Mouse (Mus musculus) liver, postnatal 0 days (tissue): Measurements from ENCODE around the gene Il12b. TPM values are rescaled to one million over a fixed set of nuclear protein-coding genes. Genes with fewer than 3 reads are reported as not detected.

Experiments
- ATAC-seq: fragments of 200-750 bp; cut with Nextera tagmentation; 2 replicates; pipeline ENCODE4 v1.8.0; 2017; ENCODE audit warnings: mild to moderate bottlenecking, moderate library complexity
- DNase-seq: peaks from one replicate; pipeline ENCODE4 v3.0.0-alpha.2; 2016
- H3K27ac ChIP-seq: fragments of 300-500 bp; sonication (generic); 2 replicates; pipeline ENCODE4 v1.5.1; 2014; ENCODE audit warnings: antibody characterized with exemption, moderate library complexity, mild to moderate bottlenecking, low read depth
- H3K27me3 ChIP-seq: fragments of 300-500 bp; sonication (generic); 2 replicates; pipeline ENCODE4 v1.6.1; 2014; ENCODE audit warnings: low read length, control low read depth, mixed read lengths; ENCODE audit not compliant: insufficient read depth
- H3K36me3 ChIP-seq: fragments of 300-500 bp; sonication (generic); replicated peaks from 2 replicates; pipeline ENCODE4 v1.6.1; 2014; ENCODE audit warnings: mild to moderate bottlenecking, control low read depth, low read length, moderate library complexity, mixed read lengths; ENCODE audit not compliant: insufficient read depth
- H3K4me1 ChIP-seq: fragments of 300-500 bp; sonication (generic); 2 replicates; pipeline ENCODE4 v1.6.1; 2014; ENCODE audit warnings: antibody characterized with exemption, mild to moderate bottlenecking, control low read depth; ENCODE audit not compliant: insufficient read depth
- H3K4me2 ChIP-seq: fragments of 300-500 bp; sonication (generic); 2 replicates; pipeline ENCODE4 v1.6.1; 2014; ENCODE audit warnings: low read depth, mild to moderate bottlenecking, low read length, moderate library complexity, mixed read lengths
- H3K4me3 ChIP-seq: fragments of 300-500 bp; sonication (generic); 2 replicates; pipeline ENCODE4 v1.5.1; 2014; ENCODE audit warnings: low read depth, low read length
- H3K9ac ChIP-seq: fragments of 300-500 bp; sonication (generic); replicated peaks from 2 replicates; pipeline ENCODE4 v1.6.1; 2014; ENCODE audit warnings: mild to moderate bottlenecking, moderate library complexity
- H3K9me3 ChIP-seq: fragments of 300-500 bp; sonication (generic); 2 replicates; pipeline ENCODE4 v1.6.1; 2016; ENCODE audit warnings: mild to moderate bottlenecking, control low read depth, low read length, mixed read lengths
- CTCF ChIP-seq: sonication (generic); IDR thresholded peaks from 2 replicates; pipeline ENCODE4 v1.5.1; 2016; ENCODE audit warnings: antibody characterized with exemption, low read depth
- EP300 ChIP-seq: IDR thresholded peaks from 2 replicates; pipeline ENCODE4 v1.6.1; 2016; ENCODE audit warnings: antibody characterized with exemption, low read depth, mild to moderate bottlenecking
- WGBS: fragments of 180-500 bp; shearing (Covaris S2); extraction: QIAGEN DNeasy Blood & Tissue Kit; methylation state at CpG from one replicate; pipeline ENCODE4 v1.1.7; 2014; ENCODE audit not compliant: insufficient replicate concordance; 5-methylcytosine and 5-hydroxymethylcytosine counted together
- polyA plus RNA-seq: library from polyadenylated mRNA; unstranded; fragments of >200 nt; fragmentation: Nextera tagmentation; extraction: Ambion mirVana; gene quantifications from 2 replicates; pipeline ENCODE4 v1.2.1, GENCODE M21; 2015

Gene Il12b
- polyA plus RNA-seq, 1 experiment from 2014 or later: not detected

GRCm38 (mm10) chr11:44380432-44381051 is 19.3 kb upstream of the Il12b start:
- Histone ChIP-seq H3K4me2 (no peak overlapping the region), H3K27ac (no peak overlapping the region), H3K9me3 (no peaks in the 10 kb centered on the region), H3K27me3 (no peaks in the 10 kb centered on the region), H3K4me1 (no peaks in the 10 kb centered on the region), H3K9ac (no peak overlapping the region), H3K36me3 (no peaks in the 10 kb centered on the region), H3K4me3 (no peak overlapping the region)
- TF ChIP-seq EP300: no peak
- no peak for TF ChIP-seq CTCF
- DNase-seq (no peak), ATAC-seq (no peak)
- 75% methylated on average over 3 of the region's 3 CpGs for WGBS

DNA sequence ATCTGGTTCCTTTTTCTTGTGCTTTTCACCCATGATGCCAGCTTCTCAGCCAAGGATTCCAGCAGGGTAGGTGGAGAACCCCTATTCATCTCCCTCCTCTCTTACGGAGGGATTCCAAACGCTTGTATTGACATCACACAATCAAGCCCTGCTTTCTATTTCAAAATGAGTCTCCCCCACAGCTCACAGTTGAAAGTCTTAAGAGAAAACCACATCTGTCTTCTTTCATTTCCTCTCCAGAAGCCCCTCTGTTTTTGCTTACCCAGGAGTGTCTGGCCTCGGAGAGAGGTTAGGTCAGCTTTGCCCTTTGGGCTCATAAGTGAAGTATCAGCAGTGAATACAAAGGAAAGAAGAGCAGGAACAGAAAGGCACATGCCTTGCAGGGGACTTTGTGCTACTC is 17.7 kb upstream of the Il12b start:
- WGBS: 22% methylated on average over 3 of the region's 3 CpGs
- Histone ChIP-seq H3K27me3 (no peaks in the 10 kb centered on the region), H3K4me2 (no peak overlapping the region), H3K4me3 (no peak overlapping the region), H3K27ac (no peak overlapping the region), H3K36me3 (no peaks in the 10 kb centered on the region), H3K9me3 (no peaks in the 10 kb centered on the region), H3K9ac (no peak overlapping the region), H3K4me1 (no peaks in the 10 kb centered on the region)
- DNase-seq: no peak
- ATAC-seq: no peak
- TF ChIP-seq EP300: no peak
- TF ChIP-seq CTCF: no peak

GRCm38 (mm10) chr11:44387031-44387430 is 12.8 kb upstream of the Il12b start:
- Histone ChIP-seq H3K4me3 (no peak overlapping the region), H3K9ac (no peak overlapping the region), H3K9me3 (no peaks in the 10 kb centered on the region), H3K27ac (no peak overlapping the region), H3K36me3 (no peaks in the 10 kb centered on the region), H3K27me3 (no peaks in the 10 kb centered on the region), H3K4me2 (no peak overlapping the region), H3K4me1 (peaks cover 5% of the 10 kb centered on the region; the same call in 1 of the 2 replicates)
- ATAC-seq (no peak), DNase-seq (no peak)
- 73% methylated on average over 2 of the region's 2 CpGs for WGBS
- TF ChIP-seq CTCF: no peak
- TF ChIP-seq EP300: no peak

DNA sequence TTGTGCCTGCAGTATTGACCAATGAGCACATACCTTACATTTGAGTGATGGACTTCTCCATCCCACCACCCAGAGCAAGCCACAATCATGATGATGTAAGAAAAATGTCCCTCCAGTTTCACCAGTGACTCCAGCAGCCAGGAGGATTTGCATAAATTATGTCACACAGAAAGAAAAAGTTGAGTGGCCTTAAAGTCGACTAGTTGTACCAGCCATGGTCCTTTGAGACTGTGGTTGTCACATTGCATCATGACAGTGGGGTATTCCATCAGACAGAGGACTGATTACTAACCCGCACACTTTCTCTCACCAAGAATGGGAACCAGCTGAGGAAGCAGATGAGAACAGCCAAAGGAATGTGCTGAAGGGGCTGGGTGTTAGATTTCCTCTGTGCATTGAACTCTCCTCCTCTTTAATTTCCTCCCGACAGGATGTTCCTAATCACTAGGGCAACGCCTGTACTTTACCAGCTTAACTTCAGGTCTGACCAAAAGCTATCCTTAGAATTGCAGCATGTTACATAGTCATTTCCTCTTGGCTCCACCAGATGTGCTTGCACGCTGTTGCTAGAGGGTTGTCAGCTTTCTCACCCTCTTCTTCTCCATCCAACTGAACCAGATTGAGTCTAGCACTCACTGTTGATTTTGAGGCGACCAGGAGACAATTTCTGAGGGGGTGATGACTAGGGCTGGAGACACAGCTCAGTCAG is 9.7 kb upstream of the Il12b start:
- no peaks in the 10 kb centered on the region for H3K27me3 ChIP-seq
- H3K4me1 ChIP-seq: peaks cover 5% of the 10 kb centered on the region; the same call in 1 of the 2 replicates
- H3K4me3 ChIP-seq: no peak overlapping the region
- H3K4me2 ChIP-seq: no peak overlapping the region
- no peak overlapping the region for H3K27ac ChIP-seq
- no peak for TF ChIP-seq EP300
- no peak for TF ChIP-seq CTCF
- H3K36me3 ChIP-seq: no peaks in the 10 kb centered on the region
- ATAC-seq (0 out of 2 replicates have a peak, but pooled peaks have one; percentile 5), DNase-seq (no peak)
- WGBS: 19% methylated on average over 6 of the region's 6 CpGs
- no peak overlapping the region for H3K9ac ChIP-seq
- no peaks in the 10 kb centered on the region for H3K9me3 ChIP-seq

DNA sequence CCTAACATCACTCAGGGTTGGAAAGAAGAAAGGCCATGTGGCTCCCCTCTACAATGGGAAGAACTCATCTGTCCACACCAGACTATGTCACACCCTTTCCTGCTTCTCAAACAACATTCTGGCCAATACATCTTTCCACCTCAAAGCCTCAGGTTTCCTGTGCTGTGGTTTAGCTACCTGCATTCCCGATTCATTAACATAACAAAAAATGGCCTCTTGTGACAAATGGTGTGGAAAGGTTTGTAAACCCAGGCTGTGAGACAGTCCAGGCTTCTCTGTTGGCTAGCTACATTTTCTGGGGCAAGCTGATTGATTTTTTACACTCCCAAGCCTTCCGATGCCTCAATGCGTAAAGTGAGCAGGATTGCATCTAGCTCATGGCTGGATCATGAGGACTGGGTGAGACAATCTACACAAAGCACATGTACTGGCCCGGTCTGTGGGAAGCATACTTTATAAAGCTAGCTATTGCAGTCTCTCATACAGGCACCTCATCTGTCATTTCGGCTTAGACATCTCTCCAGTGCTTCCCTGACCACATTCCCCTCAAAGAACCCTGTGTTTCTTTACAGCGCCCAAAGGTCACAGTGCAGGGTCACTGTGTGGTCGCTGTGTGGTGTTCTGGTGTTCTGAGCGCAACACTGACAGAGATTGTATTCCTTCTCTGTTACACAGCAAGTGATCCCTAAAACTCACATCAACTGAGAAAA is 6.6 kb upstream of the Il12b start:
- ATAC-seq (no peak), DNase-seq (no peak)
- Histone ChIP-seq H3K9ac (no peak overlapping the region), H3K36me3 (no peaks in the 10 kb centered on the region), H3K27me3 (no peaks in the 10 kb centered on the region), H3K27ac (no peak overlapping the region), H3K9me3 (no peaks in the 10 kb centered on the region), H3K4me1 (peaks cover 5% of the 10 kb centered on the region), H3K4me3 (no peak overlapping the region), H3K4me2 (no peak overlapping the region)
- TF ChIP-seq EP300: no peak
- TF ChIP-seq CTCF: no peak
- 70% methylated on average over 8 of the region's 8 CpGs for whole genome bisulfite sequencing

DNA sequence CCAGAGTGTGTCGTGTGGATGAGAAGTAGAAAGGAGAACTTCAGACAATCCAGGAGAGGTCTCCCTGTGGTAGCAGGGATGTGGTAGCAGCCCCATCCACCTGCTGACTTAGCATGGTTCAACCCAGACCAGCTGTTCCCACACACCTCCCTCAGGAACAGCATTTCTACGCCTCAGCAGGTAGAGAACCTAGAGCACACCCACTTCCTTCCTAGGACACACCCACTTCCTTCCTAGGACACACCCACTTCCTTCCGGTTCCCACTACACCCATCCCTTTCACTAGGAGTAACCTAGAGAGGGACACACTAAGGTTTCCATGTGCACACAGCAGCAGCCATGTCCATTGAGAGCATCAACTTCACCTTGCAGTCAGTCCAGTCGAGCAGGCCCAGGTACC is 4.5 kb upstream of the Il12b start:
- WGBS: 47% methylated on average over 4 of the region's 4 CpGs
- DNase-seq: peak; percentile 27
- no peak overlapping the region for H3K27ac ChIP-seq
- no peak overlapping the region for H3K4me3 ChIP-seq
- no peaks in the 10 kb centered on the region for H3K9me3 ChIP-seq
- ATAC-seq: peak; percentile 51; the same call in 1 of the 2 replicates
- H3K27me3 ChIP-seq: no peaks in the 10 kb centered on the region
- H3K4me2 ChIP-seq: no peak overlapping the region
- H3K36me3 ChIP-seq: no peaks in the 10 kb centered on the region
- TF ChIP-seq CTCF (no peak), EP300 (no peak)
- H3K9ac ChIP-seq: no peak overlapping the region
- H3K4me1 ChIP-seq: peaks cover 2% of the 10 kb centered on the region; the same call in 1 of the 2 replicates
